Mouse (Mus musculus): ENCODE measurements around the gene Snw1. TPM values are rescaled to one million over a fixed set of nuclear protein-coding genes. Genes with fewer than 3 reads are reported as not detected.
"Not testable (repeated sequence)": the region's sequence is repeated elsewhere in the genome, so short reads cannot be mapped to it uniquely, and the experiment has no call there.

Gene Snw1
- 137 TPM in 1 of 2 replicates, not detected in the other for polyA plus RNA-seq (2012; ENCODE audit: insufficient read depth, insufficient read length, low replicate concordance, missing spikeins)

GRCm38 (mm10) chr12:87471964-87472786 lies at the start of gene Snw1:
Gene Snw1, minus strand, starts transcription at chr12:87472274.
- peaks cover 6% of the 10 kb centered on the region; the same call in 1 of the 2 replicates for H3K4me1 ChIP-seq (ENCODE audit: control insufficient read depth, insufficient read depth, low read length)
- TF ChIP-seq CTCF (IDR thresholded peaks at IDR 0.05; ENCODE audit: insufficient read depth, low read depth, low read length) (no peak), POLR2A (IDR thresholded peaks at IDR 0.05; ENCODE audit: insufficient read depth, low read depth, low read length) (peak; percentile 61)
- 2% methylated on average over 45 of the region's 45 CpGs for WGBS
- peak within 1 kb of the TSS; percentile 87 for H3K27ac ChIP-seq (ENCODE audit: insufficient read depth, low read depth, low read length)
- peak within 1 kb of the TSS; percentile 93 for H3K4me3 ChIP-seq (ENCODE audit: insufficient read depth, low read depth, low read length)

- not testable (repeated sequence) for H3K4me1 ChIP-seq (ENCODE audit: control insufficient read depth, insufficient read depth, low read length); H3K4me3 ChIP-seq (ENCODE audit: insufficient read depth, low read depth, low read length); H3K27ac ChIP-seq (ENCODE audit: insufficient read depth, low read depth, low read length)
- WGBS: 54% methylated on average over 3 of the region's 3 CpGs
Observed at GRCm38 (mm10) chr12:87519616-87520015, 47.5 kb upstream of the Snw1 start.

GRCm38 (mm10) chr12:87514016-87514415 lies 41.9 kb upstream of the Snw1 start, which contains the start of gene Gm8300:
Gene Gm8300, plus strand, starts transcription at chr12:87514316.
- 90% methylated on average over 4 of the region's 4 CpGs for WGBS
- not testable (repeated sequence) for H3K27ac ChIP-seq (ENCODE audit: insufficient read depth, low read depth, low read length); H3K4me1 ChIP-seq (ENCODE audit: control insufficient read depth, insufficient read depth, low read length); H3K4me3 ChIP-seq (ENCODE audit: insufficient read depth, low read depth, low read length)

GRCm38 (mm10) chr12:87494421-87494820 lies 22.3 kb upstream of the Snw1 start, which contains the start of gene Gm5788:
Gene Gm5788, plus strand, starts transcription at chr12:87494721.
- WGBS: 81% methylated on average over 3 of the region's 3 CpGs
- H3K4me3 ChIP-seq (ENCODE audit: insufficient read depth, low read depth, low read length); H3K4me1 ChIP-seq (ENCODE audit: control insufficient read depth, insufficient read depth, low read length); H3K27ac ChIP-seq (ENCODE audit: insufficient read depth, low read depth, low read length): not testable (repeated sequence)

GRCm38 (mm10) chr12:87488683-87489082 lies 16.6 kb upstream of the Snw1 start:
- H3K4me3 ChIP-seq (ENCODE audit: insufficient read depth, low read depth, low read length); H3K4me1 ChIP-seq (ENCODE audit: control insufficient read depth, insufficient read depth, low read length); H3K27ac ChIP-seq (ENCODE audit: insufficient read depth, low read depth, low read length): not testable (repeated sequence)
- 64% methylated on average over 2 of the region's 2 CpGs for WGBS

DNA sequence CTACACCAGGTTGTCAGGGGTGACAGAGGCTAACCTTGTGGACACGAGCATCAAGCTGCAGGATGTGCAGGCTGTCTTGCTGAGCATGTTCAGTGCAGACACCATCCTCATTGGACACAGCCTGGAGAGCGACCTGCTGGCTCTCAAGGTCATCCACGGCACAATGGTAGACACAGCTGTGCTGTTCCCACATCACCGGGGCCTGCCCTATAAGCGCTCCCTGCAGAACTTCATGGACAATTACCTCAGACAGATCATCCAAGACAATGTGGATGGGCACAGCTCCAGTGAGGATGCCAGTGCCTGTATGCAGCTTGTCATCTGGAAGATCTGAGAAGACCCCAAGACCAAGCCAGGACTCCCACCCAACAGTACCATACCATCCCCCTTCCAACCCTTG lies 10.4 kb upstream of the Snw1 start:
- not testable (repeated sequence) for H3K4me1 ChIP-seq (ENCODE audit: control insufficient read depth, insufficient read depth, low read length); H3K27ac ChIP-seq (ENCODE audit: insufficient read depth, low read depth, low read length); H3K4me3 ChIP-seq (ENCODE audit: insufficient read depth, low read depth, low read length)
- 89% methylated on average over 5 of the region's 5 CpGs for WGBS

GRCm38 (mm10) chr12:87474756-87475155 lies 2.7 kb upstream of the Snw1 start:
- no peak for TF ChIP-seq CTCF (IDR thresholded peaks at IDR 0.05; ENCODE audit: insufficient read depth, low read depth, low read length)
- TF ChIP-seq POLR2A (IDR thresholded peaks at IDR 0.05; ENCODE audit: insufficient read depth, low read depth, low read length): no peak
- no peak overlapping the region for H3K4me3 ChIP-seq (ENCODE audit: insufficient read depth, low read depth, low read length)
- H3K4me1 ChIP-seq (ENCODE audit: control insufficient read depth, insufficient read depth, low read length): peaks cover 6% of the 10 kb centered on the region; the same call in 1 of the 2 replicates
- no peak overlapping the region for H3K27ac ChIP-seq (ENCODE audit: insufficient read depth, low read depth, low read length)
- 80% methylated on average over 3 of the region's 3 CpGs for WGBS

DNA sequence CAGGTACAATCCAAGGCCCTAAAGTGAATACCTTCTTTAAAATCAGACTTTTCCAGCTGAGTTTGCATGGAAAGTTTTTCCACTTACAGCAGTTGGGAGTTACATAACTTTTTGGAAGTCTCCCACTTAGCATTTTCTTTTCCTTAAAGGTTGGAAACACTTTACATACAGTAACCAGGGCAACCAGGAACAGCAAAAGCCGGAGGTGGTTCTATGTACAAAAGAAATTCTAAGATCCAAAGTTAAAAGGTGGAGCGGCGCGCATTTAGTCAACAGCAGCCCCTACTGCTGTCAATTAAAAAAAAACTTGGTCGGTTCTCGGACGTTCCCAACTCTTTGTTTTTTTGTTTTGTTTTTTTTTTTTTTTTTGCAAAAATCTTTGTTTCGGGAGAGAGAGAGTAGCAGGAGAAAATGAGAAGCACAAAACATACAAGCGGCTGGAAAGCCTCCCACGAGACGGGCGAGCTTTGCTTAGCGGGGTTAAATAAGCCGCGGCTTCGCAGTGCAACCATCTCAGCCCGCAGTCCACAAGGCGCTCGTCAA lies 582 bp downstream of the Snw1 start:
- WGBS: under 1% methylated on average over 19 of the region's 19 CpGs
- Histone ChIP-seq H3K27ac (ENCODE audit: insufficient read depth, low read depth, low read length) (peak overlapping the region; percentile 87), H3K4me1 (ENCODE audit: control insufficient read depth, insufficient read depth, low read length) (peaks cover 6% of the 10 kb centered on the region; the same call in 1 of the 2 replicates), H3K4me3 (ENCODE audit: insufficient read depth, low read depth, low read length) (peak overlapping the region; percentile 93)
- TF ChIP-seq CTCF (IDR thresholded peaks at IDR 0.05; ENCODE audit: insufficient read depth, low read depth, low read length) (no peak), POLR2A (IDR thresholded peaks at IDR 0.05; ENCODE audit: insufficient read depth, low read depth, low read length) (no peak)

DNA sequence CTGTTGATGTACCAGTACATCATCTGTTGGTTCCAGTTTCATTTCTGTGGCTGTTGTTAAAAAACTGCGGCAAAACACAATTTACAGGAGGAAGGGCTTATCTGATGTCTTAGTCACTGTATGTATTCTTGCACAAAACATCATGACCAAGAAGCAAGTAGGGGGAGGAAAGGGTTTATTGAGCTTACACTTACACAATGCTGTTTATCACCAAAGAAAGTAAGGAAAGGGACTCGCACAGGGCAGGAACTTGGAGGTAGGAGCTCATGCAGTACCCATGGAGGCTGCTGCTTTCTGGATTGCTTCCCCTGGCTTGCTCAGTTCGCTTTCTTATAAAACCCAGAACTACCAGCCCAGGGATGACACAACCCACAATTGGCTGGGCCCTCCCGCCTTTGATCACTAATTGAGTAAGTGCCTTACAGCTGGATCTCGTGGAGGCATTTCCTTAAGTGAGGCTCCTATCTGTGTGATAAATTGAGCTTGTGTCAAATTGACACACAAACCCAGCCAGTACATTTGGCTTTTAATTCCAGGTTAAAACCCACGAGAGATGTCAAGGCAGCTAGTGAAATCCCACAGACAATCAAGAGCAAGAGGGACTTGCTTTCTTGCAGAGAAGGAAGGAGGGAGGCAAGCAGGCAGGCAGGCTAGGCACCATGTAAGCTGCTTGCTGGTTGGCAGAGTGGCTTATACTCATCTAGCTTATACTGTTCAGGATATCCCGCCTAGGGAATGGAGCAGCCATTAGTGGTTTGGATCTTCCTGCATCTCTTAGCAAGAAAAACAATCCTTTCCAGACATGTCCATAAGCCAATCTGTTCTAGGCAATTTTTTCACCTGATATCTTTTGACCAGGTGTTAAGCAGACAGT lies 1.6 kb downstream of the Snw1 start:
- WGBS: 53% methylated on average over 7 of the region's 7 CpGs
- Histone ChIP-seq H3K4me1 (ENCODE audit: control insufficient read depth, insufficient read depth, low read length) (peaks cover 6% of the 10 kb centered on the region; the same call in 1 of the 2 replicates), H3K4me3 (ENCODE audit: insufficient read depth, low read depth, low read length) (no peak overlapping the region), H3K27ac (ENCODE audit: insufficient read depth, low read depth, low read length) (no peak overlapping the region)
- TF ChIP-seq CTCF (IDR thresholded peaks at IDR 0.05; ENCODE audit: insufficient read depth, low read depth, low read length) (no peak), POLR2A (IDR thresholded peaks at IDR 0.05; ENCODE audit: insufficient read depth, low read depth, low read length) (no peak)

Data from olfactory bulb, adult 2 months (tissue).